Mouse (Mus musculus): ENCODE measurements around the gene Cadps. TPM values are rescaled to one million over a fixed set of nuclear protein-coding genes. Genes with fewer than 3 reads are reported as not detected.
A peak's percentile ranks its signal among the peaks of the same experiment; 100 is the strongest.

Gene Cadps
- total and polyA plus RNA-seq, 2 experiments from 2014 or later: 33.4 to 176 TPM

DNA sequence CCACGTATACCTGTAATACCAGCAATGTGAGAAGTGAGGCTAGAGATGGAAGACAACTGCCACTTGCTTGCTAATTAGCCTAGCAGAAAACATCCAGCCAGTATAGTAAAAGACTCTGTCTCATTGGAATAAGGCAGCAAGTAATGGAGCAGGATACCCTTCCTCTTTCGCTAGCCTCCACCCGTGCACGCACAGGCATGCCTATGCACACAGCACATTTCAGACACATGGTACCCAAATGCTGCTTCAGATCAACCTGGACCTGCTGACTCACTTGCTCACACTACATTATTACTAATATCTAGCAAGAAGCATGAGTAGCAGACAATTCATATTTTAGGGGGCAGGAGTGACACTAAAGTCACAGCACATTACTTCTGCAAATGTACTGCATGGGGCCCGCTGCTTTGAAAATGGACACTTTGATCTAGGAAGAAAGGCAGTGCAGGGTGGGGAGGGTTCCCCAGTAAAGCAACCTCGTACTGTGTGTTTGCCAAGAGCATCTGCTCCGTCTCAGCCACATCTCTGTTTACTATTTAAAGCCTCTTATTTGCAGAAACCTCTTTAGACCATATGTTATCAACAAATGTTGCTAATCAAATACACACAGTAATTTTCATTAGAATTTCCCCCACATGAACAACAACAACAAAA, 263.8 kb downstream of the Cadps start:
- no peaks in the 10 kb centered on the region for H3K36me3 ChIP-seq (ENCODE audit: insufficient read depth, low read length)
- H3K9ac ChIP-seq (replicated peaks; ENCODE audit: low read length): no peak overlapping the region
- no peaks in the 10 kb centered on the region for H3K27me3 ChIP-seq (ENCODE audit: insufficient read depth, low read length)
- no peak overlapping the region for H3K4me3 ChIP-seq (ENCODE audit: low read length)
- no peak overlapping the region for H3K4me2 ChIP-seq (ENCODE audit: low read depth, low read length)
- 0 out of 2 replicates have a peak, but pooled peaks have one; percentile 49 for ATAC-seq
- TF ChIP-seq CTCF (IDR thresholded peaks at IDR 0.05; ENCODE audit: low read depth): no peak
- DNase-seq (ENCODE audit: low spot score): no peak
- peaks cover 2% of the 10 kb centered on the region; the same call in 1 of the 2 replicates for H3K4me1 ChIP-seq (ENCODE audit: insufficient read depth, low read length)
- 59% methylated on average over 7 of the region's 7 CpGs for WGBS
- H3K27ac ChIP-seq: no peak overlapping the region
- H3K9me3 ChIP-seq (ENCODE audit: low read length): no peaks in the 10 kb centered on the region

DNA sequence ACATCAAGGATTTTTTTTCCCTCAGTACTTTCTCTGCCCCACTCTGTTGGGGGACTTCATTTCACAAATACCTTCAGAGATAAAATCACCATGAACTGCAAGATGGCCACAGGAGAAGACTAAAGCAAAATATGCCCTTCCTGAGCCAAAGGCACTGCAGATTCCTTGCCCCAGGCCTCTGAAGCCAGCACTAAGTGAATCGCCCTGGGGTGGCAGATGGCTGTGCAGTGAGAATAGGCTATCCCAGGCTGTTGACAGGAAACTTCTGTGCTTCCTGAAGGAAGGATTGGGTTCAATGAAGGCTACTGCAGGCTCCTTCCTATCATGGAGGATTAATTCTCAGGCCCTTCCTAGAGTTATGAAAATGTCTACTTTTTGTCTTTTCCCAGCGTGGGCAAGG, 268.4 kb downstream of the Cadps start:
- Histone ChIP-seq H3K4me3 (ENCODE audit: low read length) (no peak overlapping the region), H3K4me1 (ENCODE audit: insufficient read depth, low read length) (no peaks in the 10 kb centered on the region; the same call in 1 of the 2 replicates), H3K9ac (replicated peaks; ENCODE audit: low read length) (no peak overlapping the region), H3K27ac (no peak overlapping the region), H3K36me3 (ENCODE audit: insufficient read depth, low read length) (no peaks in the 10 kb centered on the region), H3K4me2 (ENCODE audit: low read depth, low read length) (no peak overlapping the region), H3K27me3 (ENCODE audit: insufficient read depth, low read length) (no peaks in the 10 kb centered on the region), H3K9me3 (ENCODE audit: low read length) (no peaks in the 10 kb centered on the region)
- DNase-seq (ENCODE audit: low spot score) (no peak), ATAC-seq (no peak)
- 64% methylated on average over 2 of the region's 2 CpGs for whole genome bisulfite sequencing
- TF ChIP-seq CTCF (IDR thresholded peaks at IDR 0.05; ENCODE audit: low read depth): no peak

DNA sequence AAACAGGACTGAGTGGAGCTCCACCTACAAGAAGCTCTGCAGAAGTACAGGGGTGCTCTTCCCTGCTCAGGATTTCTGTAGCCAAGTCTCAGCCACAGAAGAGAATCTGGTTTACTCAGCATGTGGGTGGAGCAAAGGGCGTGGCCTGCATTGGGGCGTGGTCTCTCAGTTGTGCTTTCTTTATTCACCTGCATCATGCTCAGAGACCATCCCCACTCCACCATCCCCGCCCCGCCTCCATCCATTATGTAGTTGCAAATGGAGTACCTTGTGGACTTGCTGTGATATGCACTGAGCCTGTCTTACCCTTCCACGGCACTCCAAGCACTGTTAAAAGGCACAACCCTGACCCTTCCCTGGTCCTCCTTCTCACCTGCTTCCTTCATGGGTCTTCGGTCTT, 271.5 kb downstream of the Cadps start:
- no peak overlapping the region for H3K4me2 ChIP-seq (ENCODE audit: low read depth, low read length)
- no peaks in the 10 kb centered on the region for H3K27me3 ChIP-seq (ENCODE audit: insufficient read depth, low read length)
- peaks cover 4% of the 10 kb centered on the region; the same call in 1 of the 2 replicates for H3K36me3 ChIP-seq (ENCODE audit: insufficient read depth, low read length)
- H3K4me1 ChIP-seq (ENCODE audit: insufficient read depth, low read length): no peaks in the 10 kb centered on the region; the same call in 1 of the 2 replicates
- WGBS: 42% methylated on average over 6 of the region's 6 CpGs
- no peaks in the 10 kb centered on the region for H3K9me3 ChIP-seq (ENCODE audit: low read length)
- no peak for TF ChIP-seq CTCF (IDR thresholded peaks at IDR 0.05; ENCODE audit: low read depth)
- H3K27ac ChIP-seq: no peak overlapping the region
- ATAC-seq (no peak), DNase-seq (ENCODE audit: low spot score) (no peak)
- no peak overlapping the region for H3K4me3 ChIP-seq (ENCODE audit: low read length)
- no peak overlapping the region for H3K9ac ChIP-seq (replicated peaks; ENCODE audit: low read length)

DNA sequence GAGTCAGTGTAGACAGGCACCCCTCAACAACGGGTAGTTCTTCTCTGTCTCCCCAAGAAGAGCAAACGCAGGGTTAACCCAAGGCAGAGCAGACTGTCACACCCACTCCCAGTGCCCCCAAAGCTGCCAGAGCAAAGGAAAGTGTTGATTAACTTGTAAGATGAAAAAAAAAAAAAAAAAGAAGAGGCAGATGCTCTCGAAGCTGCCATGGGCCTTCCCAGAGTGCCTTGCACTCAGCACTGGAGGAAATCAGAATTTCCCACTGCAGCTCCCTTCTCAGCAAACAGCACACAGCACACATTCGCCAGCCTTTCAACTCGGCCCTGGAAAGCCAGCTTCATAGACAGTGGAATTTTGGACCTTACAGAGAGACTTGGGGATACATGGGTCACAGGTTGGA, 271.9 kb downstream of the Cadps start:
- WGBS: 50% methylated on average over 5 of the region's 5 CpGs

DNA sequence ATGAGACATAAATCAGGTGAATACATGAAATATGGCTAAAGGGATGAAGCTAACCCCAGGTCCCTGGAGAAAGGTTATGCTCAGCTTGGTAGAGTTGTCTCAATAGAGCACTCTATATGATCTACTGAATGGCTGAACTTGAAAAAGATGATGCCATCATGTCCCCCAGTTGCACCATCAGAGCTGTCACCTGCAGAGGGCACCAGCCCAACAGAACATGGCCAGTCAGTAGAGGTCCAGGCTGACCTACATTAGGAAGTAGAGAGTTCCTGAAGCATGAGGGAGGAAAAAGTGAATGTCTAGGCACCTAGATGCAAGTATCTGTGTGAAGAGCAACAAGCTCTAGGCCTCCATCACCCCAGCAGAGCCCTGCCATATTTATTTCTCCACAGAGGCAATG, 273.6 kb downstream of the Cadps start:
- ATAC-seq (no peak), DNase-seq (ENCODE audit: low spot score) (no peak)
- Histone ChIP-seq H3K36me3 (ENCODE audit: insufficient read depth, low read length) (peaks cover 13% of the 10 kb centered on the region), H3K4me1 (ENCODE audit: insufficient read depth, low read length) (no peaks in the 10 kb centered on the region), H3K4me3 (ENCODE audit: low read length) (no peak overlapping the region), H3K27ac (no peak overlapping the region), H3K27me3 (ENCODE audit: insufficient read depth, low read length) (no peaks in the 10 kb centered on the region), H3K9ac (replicated peaks; ENCODE audit: low read length) (no peak overlapping the region), H3K9me3 (ENCODE audit: low read length) (no peaks in the 10 kb centered on the region), H3K4me2 (ENCODE audit: low read depth, low read length) (no peak overlapping the region)
- peak; percentile 39 for TF ChIP-seq CTCF (IDR thresholded peaks at IDR 0.05; ENCODE audit: low read depth)

More for the DNA sequence above, 271.9 kb downstream of the Cadps start:
- no peak for TF ChIP-seq CTCF (IDR thresholded peaks at IDR 0.05; ENCODE audit: low read depth)
- H3K27me3 ChIP-seq (ENCODE audit: insufficient read depth, low read length): no peaks in the 10 kb centered on the region
- H3K4me3 ChIP-seq (ENCODE audit: low read length): no peak overlapping the region
- H3K9ac ChIP-seq (replicated peaks; ENCODE audit: low read length): no peak overlapping the region
- H3K4me2 ChIP-seq (ENCODE audit: low read depth, low read length): no peak overlapping the region
- H3K27ac ChIP-seq: no peak overlapping the region
- DNase-seq (ENCODE audit: low spot score): no peak
- ATAC-seq: no peak
- no peaks in the 10 kb centered on the region for H3K9me3 ChIP-seq (ENCODE audit: low read length)
- H3K4me1 ChIP-seq (ENCODE audit: insufficient read depth, low read length): no peaks in the 10 kb centered on the region; the same call in 1 of the 2 replicates
- H3K36me3 ChIP-seq (ENCODE audit: insufficient read depth, low read length): peaks cover 4% of the 10 kb centered on the region; the same call in 1 of the 2 replicates

DNA sequence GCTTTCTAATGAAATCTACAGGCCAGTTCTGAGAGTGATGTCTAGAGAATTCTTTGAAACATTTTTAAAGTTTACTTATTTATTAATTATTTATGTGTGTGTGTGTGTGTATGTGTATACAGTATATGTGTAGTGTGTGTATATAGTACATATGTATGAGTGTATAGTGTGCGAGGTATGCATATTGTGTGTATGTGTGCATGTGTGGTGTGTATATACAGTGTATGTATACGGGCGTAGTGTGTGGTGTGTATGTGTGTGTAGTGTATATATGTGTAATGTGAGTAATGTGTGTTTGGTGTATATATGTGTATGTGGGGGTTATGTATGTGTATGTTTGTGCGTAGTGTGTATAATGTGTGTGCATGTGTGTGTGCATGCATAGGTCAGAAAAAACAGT, 275.4 kb downstream of the Cadps start:
- ATAC-seq (no peak), DNase-seq (ENCODE audit: low spot score) (no peak)
- Histone ChIP-seq H3K27me3 (ENCODE audit: insufficient read depth, low read length) (no peaks in the 10 kb centered on the region), H3K4me1 (ENCODE audit: insufficient read depth, low read length) (no peaks in the 10 kb centered on the region), H3K9ac (replicated peaks; ENCODE audit: low read length) (no peak overlapping the region), H3K4me3 (ENCODE audit: low read length) (no peak overlapping the region), H3K4me2 (ENCODE audit: low read depth, low read length) (no peak overlapping the region), H3K27ac (no peak overlapping the region), H3K9me3 (ENCODE audit: low read length) (no peaks in the 10 kb centered on the region), H3K36me3 (ENCODE audit: insufficient read depth, low read length) (peaks cover 13% of the 10 kb centered on the region)
- TF ChIP-seq CTCF (IDR thresholded peaks at IDR 0.05; ENCODE audit: low read depth): no peak
- 98% methylated on average over 4 of the region's 4 CpGs for WGBS

DNA sequence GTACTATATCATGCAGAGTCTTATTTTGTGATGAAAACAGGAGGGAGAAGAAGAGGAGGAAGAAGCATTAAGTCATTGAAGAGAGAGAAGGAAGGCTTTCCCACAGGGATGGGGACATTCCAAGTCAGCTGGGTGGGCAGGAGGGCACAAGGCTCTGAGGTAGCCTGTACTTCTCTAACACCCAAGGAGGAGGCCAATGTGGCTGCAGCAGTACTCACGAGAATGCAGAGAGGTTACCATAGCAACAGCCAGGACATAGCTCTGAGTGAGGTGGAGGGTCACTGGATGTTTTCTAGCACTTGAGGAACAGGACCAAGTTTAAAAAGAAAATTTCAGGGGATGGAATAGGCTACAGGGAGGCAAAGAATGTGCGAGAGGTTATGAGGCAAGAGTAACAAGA, 281.1 kb downstream of the Cadps start:
- Histone ChIP-seq H3K9ac (replicated peaks; ENCODE audit: low read length) (no peak overlapping the region), H3K4me2 (ENCODE audit: low read depth, low read length) (no peak overlapping the region), H3K27me3 (ENCODE audit: insufficient read depth, low read length) (no peaks in the 10 kb centered on the region), H3K27ac (no peak overlapping the region), H3K36me3 (ENCODE audit: insufficient read depth, low read length) (peaks cover 9% of the 10 kb centered on the region; the same call in 1 of the 2 replicates), H3K9me3 (ENCODE audit: low read length) (no peaks in the 10 kb centered on the region), H3K4me3 (ENCODE audit: low read length) (no peak overlapping the region), H3K4me1 (ENCODE audit: insufficient read depth, low read length) (no peaks in the 10 kb centered on the region)
- ATAC-seq (0 out of 2 replicates have a peak, but pooled peaks have one; percentile 59), DNase-seq (ENCODE audit: low spot score) (peak; percentile 36)
- 41% methylated on average over 2 of the region's 2 CpGs for WGBS
- TF ChIP-seq CTCF (IDR thresholded peaks at IDR 0.05; ENCODE audit: low read depth): no peak
